Mouse (Mus musculus): ENCODE results near the gene Hist2h2aa1.
A peak's percentile ranks its signal among the peaks of the same experiment; 100 is the strongest.
"Not testable (repeated sequence)": the region's sequence is repeated elsewhere in the genome, so short reads cannot be mapped to it uniquely, and the experiment has no call there.

Gene Hist2h2aa1

GRCm38 (mm10) chr3:96277800-96278624 lies 32.7 kb downstream of the Hist2h2aa1 start:
- DNase-seq (ENCODE audit: low spot score), result peak; percentile 95

- DNase-seq (ENCODE audit: low spot score), result no peak
Observed at GRCm38 (mm10) chr3:96280660-96281059, 35.4 kb downstream of the Hist2h2aa1 start.

- DNase-seq (ENCODE audit: low spot score), result peak; percentile 67
Observed at GRCm38 (mm10) chr3:96284457-96284856, 39.2 kb downstream of the Hist2h2aa1 start.

DNA sequence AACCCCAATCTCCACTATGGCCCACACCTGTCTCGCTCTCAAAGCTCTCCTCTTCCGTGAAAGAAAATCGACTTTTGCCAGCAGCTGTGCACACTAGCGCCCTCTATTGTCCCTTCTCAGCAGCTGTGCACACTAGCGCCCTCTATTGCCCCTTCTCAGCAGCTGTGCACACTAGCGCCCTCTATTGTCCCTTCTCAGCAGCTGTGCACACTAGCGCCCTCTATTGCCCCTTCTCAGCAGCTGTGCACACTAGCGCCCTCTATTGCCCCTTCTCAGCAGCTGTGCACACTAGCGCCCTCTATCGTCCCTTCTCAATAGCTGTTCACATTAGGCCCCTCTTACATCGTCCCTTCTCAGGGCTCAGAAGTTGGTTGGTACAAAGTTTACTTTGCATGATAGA lies 42.0 kb downstream of the Hist2h2aa1 start:
- DNase-seq (ENCODE audit: low spot score), result not testable (repeated sequence)

GRCm38 (mm10) chr3:96289201-96289600 lies 43.9 kb downstream of the Hist2h2aa1 start:
- no peak for DNase-seq (ENCODE audit: low spot score)

- not testable (repeated sequence) for DNase-seq (ENCODE audit: low spot score)
Observed at GRCm38 (mm10) chr3:96290727-96291126, 45.4 kb downstream of the Hist2h2aa1 start.

- DNase-seq (ENCODE audit: low spot score), result no peak
Observed at GRCm38 (mm10) chr3:96292641-96293040, 47.3 kb downstream of the Hist2h2aa1 start.

DNA sequence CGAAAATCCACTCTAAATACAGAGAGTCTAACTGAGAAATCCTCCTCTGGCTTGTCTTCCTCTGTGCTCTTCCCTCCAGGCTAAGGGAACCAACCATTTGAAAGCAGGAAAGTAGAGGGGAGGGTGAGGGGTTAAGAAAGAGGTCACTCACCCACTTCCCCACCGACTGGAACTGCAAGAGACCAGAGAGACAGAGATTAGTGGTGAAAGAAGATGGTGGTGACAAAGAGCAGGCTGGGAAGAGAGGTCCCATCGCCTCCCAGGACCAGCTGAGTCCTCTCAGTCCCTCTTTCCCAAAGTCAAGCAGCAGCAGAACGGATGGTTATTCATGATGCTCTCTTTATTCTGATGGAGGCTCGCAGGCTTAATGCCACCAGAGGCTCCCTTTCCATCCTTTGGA lies 48.1 kb downstream of the Hist2h2aa1 start:
- no peak for DNase-seq (ENCODE audit: low spot score)

GRCm38 (mm10) chr3:96293787-96294186 lies 48.5 kb downstream of the Hist2h2aa1 start, which contains the start of gene Fcgr1:
Gene Fcgr1 (minus strand): TSS chr3:96293969.
- DNase-seq (ENCODE audit: low spot score), result no peak
